Mouse (Mus musculus) liver, embryonic 16.5 days (tissue): ENCODE measurements around the gene Eif4g1. TPM values are rescaled to one million over a fixed set of nuclear protein-coding genes. Genes with fewer than 3 reads are reported as not detected.
A peak's percentile ranks its signal among the peaks of the same experiment; 100 is the strongest.

Experiments used
- ATAC-seq: fragments of 200-750 bp; cut with Nextera tagmentation; 2 replicates; pipeline ENCODE4 v1.8.0; 2017; ENCODE audit warnings: low read depth, mild to moderate bottlenecking, moderate number of reproducible peaks, moderate library complexity
- H3K27ac ChIP-seq: fragments of 300-500 bp; sonication (generic); 2 replicates; pipeline ENCODE4 v1.5.1; 2014; ENCODE audit warnings: mild to moderate bottlenecking, low read length
- H3K27me3 ChIP-seq: fragments of 300-500 bp; sonication (generic); 2 replicates; pipeline ENCODE4 v1.6.1; 2014; ENCODE audit warnings: low read depth, low read length, mixed read lengths; ENCODE audit not compliant: control insufficient read depth, insufficient read depth
- H3K36me3 ChIP-seq: fragments of 300-500 bp; sonication (generic); 2 replicates; pipeline ENCODE4 v1.6.1; 2014; ENCODE audit warnings: mild to moderate bottlenecking; ENCODE audit not compliant: control insufficient read depth, insufficient read depth
- H3K4me1 ChIP-seq: fragments of 300-500 bp; sonication (generic); 2 replicates; pipeline ENCODE4 v1.6.1; 2014; ENCODE audit warnings: low read depth, low read length, mixed read lengths; ENCODE audit not compliant: control insufficient read depth
- H3K4me2 ChIP-seq: fragments of 300-500 bp; sonication (generic); 2 replicates; pipeline ENCODE4 v1.6.1; 2014; ENCODE audit warnings: low read depth, low read length, mixed read lengths
- H3K4me3 ChIP-seq: fragments of 300-500 bp; sonication (generic); 2 replicates; pipeline ENCODE4 v1.5.1; 2014; ENCODE audit warnings: low read depth, mild to moderate bottlenecking, low read length
- H3K9ac ChIP-seq: fragments of 300-500 bp; sonication (generic); 2 replicates; pipeline ENCODE4 v1.6.1; 2014; ENCODE audit warnings: low read depth, low read length
- H3K9me3 ChIP-seq: fragments of 300-500 bp; sonication (generic); replicated peaks from 2 replicates; pipeline ENCODE4 v1.6.1; 2016; ENCODE audit warnings: low read length; ENCODE audit not compliant: control insufficient read depth
- WGBS: fragments of 180-500 bp; shearing (Covaris S2); extraction: QIAGEN DNeasy Blood & Tissue Kit; methylation state at CpG from one replicate; pipeline ENCODE4 v1.1.7; 2014; ENCODE audit not compliant: insufficient replicate concordance; 5-methylcytosine and 5-hydroxymethylcytosine counted together
- polyA plus RNA-seq: library from polyadenylated mRNA; unstranded; fragments of >200 nt; fragmentation: Nextera tagmentation; extraction: Ambion mirVana; gene quantifications from 2 replicates; pipeline ENCODE4 v1.2.1, GENCODE M21; 2015

Gene Eif4g1
- polyA plus RNA-seq, 1 experiment from 2014 or later = 89.4 TPM

DNA sequence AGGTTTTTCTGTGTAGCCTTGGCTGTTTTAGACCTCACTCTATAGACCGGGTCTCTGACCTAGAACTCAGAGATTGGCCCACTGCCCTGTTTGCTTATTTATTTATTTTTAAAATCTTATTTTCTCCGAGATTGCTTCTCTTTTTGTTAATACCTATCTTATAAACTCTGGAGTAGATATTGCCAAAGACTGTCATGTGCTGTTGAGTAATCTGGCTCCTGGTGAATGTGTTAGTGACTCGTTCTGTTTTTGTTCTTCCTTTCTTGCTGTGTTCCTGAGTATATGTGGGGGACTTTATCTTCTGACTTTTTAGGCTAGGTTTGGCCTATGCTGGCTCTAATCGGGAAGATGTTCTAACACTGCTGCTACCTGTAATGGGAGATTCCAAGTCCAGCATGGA lies 10.5 kb upstream of the Eif4g1 start:
- H3K9ac ChIP-seq = no peak overlapping the region
- peaks cover 63% of the 10 kb centered on the region for H3K36me3 ChIP-seq
- ATAC-seq = no peak
- H3K4me1 ChIP-seq = peaks cover 6% of the 10 kb centered on the region
- H3K27me3 ChIP-seq = no peaks in the 10 kb centered on the region
- H3K27ac ChIP-seq = no peak overlapping the region
- no peak overlapping the region for H3K4me2 ChIP-seq
- 76% methylated on average over 4 of the region's 4 CpGs for WGBS
- no peaks in the 10 kb centered on the region for H3K9me3 ChIP-seq
- H3K4me3 ChIP-seq = no peak overlapping the region

DNA sequence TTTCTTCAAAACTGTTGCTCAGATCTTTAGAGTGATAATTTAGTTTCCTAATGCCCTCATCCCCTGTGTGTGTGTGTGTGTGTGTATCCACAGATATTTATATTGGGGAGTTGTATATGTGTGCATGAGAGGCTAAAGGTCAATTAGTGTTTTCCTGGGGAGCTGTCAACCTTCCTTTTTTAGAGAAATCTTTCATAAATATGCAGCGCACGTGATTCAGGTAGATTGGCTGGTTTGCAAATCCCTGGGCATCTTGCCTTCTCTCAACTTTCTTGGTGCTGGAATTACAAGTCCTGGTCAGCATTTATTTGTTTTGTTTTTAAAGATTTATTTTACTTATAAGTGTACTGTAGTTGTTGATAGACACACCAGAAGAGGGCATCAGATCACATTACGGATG lies 2.2 kb downstream of the Eif4g1 start:
- Histone ChIP-seq H3K27me3 (no peaks in the 10 kb centered on the region), H3K4me1 (peaks cover 23% of the 10 kb centered on the region), H3K9me3 (no peaks in the 10 kb centered on the region), H3K27ac (no peak overlapping the region), H3K4me2 (no peak overlapping the region), H3K9ac (no peak overlapping the region), H3K4me3 (no peak overlapping the region), H3K36me3 (peaks cover 1% of the 10 kb centered on the region)
- WGBS = 83% methylated on average over 3 of the region's 3 CpGs
- ATAC-seq = no peak

DNA sequence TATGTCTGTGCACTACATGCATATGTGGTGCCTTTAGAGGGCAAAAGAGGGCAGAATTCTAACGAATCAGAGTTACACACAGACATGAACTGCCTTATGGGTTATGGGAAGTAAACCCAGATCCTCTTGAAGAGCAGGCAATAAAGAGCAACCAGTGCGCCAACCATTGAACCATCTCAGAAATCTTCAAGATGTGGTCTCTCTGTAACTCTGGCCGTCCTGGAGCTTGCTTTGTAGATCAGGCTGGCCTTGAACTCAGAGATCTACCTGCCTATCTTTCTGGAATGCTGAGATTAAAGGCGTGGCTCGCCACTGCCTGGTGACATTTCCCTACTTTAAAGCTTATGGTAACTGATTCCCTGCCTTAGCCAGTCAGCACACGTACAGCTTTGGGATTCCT lies 3.8 kb downstream of the Eif4g1 start:
- peaks cover 14% of the 10 kb centered on the region for H3K36me3 ChIP-seq
- peak overlapping the region; percentile 85 for H3K4me2 ChIP-seq
- no peak for ATAC-seq
- H3K4me1 ChIP-seq = peaks cover 30% of the 10 kb centered on the region
- H3K27me3 ChIP-seq = no peaks in the 10 kb centered on the region
- H3K9ac ChIP-seq = no peak overlapping the region
- no peak overlapping the region; the same call in 1 of the 2 replicates for H3K4me3 ChIP-seq
- H3K27ac ChIP-seq = peak overlapping the region; percentile 13
- WGBS = 14% methylated on average over 6 of the region's 6 CpGs
- no peaks in the 10 kb centered on the region for H3K9me3 ChIP-seq

DNA sequence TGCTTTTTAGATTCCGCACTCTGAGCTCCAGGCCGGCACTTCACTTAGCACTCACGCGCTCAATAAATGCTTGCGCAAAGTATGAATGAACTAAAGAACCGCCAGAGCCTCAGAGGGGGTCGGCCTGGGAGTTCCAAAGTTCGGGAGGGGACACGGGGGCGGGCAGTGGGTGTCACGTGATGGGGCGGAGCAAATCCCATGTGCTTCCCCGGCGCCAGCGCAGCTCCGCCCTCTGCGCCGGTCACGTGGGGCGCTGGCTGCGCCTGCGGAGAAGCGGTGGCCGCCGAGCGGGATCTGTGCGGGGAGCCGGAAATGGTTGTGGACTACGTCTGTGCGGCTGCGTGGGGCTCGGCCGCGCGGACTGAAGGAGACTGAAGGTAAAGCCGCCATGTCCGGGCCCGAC lies 4.4 kb downstream of the Eif4g1 start:
- ATAC-seq = peak; percentile 80

DNA sequence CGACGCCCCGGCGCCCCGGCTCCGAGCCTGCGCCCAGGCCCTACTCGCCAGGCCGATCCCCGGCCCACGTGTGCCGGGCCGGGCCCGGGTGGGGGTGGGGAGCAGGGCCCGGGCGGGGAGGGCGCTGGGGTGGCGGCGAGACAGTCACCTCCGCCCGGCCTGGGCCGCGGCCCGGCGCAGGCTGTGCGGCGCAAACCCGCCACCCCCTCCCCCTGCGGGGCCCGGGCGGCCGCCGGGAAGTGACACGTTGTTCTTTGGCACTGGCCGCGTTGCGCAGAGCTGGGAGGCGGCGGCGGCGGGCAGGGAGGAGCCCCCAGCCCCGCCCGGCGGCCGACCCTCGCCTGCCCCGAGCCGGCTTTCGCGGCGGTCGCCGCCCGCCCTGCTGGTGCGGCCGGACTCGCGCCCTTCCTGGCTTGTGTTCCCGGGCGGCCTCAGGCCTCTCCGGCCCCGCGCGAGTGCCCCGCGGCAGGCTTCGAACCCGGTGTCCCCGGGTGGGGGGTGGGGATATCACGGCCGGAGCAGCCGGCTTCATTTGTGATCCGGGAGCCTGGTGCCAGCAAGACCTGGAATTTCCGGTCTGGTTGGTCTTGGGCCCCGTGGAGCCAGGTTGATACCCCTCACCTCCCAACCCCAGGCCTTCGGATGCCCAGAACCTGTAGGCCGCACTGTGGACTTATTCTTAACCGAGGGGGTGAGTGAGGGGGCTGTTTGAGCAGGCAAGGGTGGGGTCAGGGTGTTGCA lies 5.0 kb downstream of the Eif4g1 start:
- H3K9ac ChIP-seq = peak overlapping the region; percentile 92
- 0% methylated on average over 58 of the region's 78 CpGs for WGBS
- H3K27me3 ChIP-seq = no peaks in the 10 kb centered on the region
- H3K9me3 ChIP-seq = no peaks in the 10 kb centered on the region
- H3K36me3 ChIP-seq = peaks cover 26% of the 10 kb centered on the region
- H3K4me2 ChIP-seq = peak overlapping the region; percentile 85
- peak overlapping the region; percentile 93 for H3K4me3 ChIP-seq
- H3K4me1 ChIP-seq = peaks cover 42% of the 10 kb centered on the region
- peak; percentile 63 for ATAC-seq
- H3K27ac ChIP-seq = peak overlapping the region; percentile 92

More for the DNA sequence above, 4.4 kb downstream of the Eif4g1 start:
- Histone ChIP-seq H3K4me2 (peak overlapping the region; percentile 85), H3K36me3 (peaks cover 20% of the 10 kb centered on the region), H3K9ac (peak overlapping the region; percentile 92), H3K27me3 (no peaks in the 10 kb centered on the region), H3K4me3 (peak overlapping the region; percentile 93), H3K27ac (peak overlapping the region; percentile 92), H3K9me3 (no peaks in the 10 kb centered on the region), H3K4me1 (peaks cover 36% of the 10 kb centered on the region)
- WGBS = under 1% methylated on average over 38 of the region's 38 CpGs

DNA sequence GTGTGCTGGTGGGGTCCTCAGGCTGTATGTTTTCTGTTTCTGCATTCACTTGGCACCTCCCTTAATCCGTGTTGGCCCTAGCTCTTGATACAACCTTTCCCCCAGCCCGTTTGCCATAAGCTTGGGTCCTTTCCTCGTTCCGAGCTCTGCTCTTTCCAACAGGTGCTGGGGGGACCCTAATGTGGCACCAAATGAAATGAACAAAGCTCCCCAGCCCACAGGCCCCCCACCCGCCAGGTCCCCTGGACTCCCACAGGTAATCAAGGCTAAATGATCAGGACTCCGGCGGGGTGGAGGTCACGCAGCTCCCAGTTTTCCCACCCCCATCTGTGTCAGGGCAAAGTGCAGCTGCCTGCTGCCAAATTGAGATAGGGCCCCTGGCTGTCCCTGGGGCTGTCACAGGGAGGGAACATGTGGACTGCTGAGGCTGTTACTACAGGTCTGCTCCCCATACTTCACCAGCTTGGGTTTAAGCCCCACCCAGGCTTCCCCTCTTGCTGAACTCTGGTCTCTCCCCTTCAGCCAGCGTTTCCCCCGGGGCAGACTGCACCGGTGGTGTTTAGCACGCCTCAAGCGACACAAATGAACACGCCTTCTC lies 5.7 kb downstream of the Eif4g1 start:
- 2% methylated on average over 14 of the region's 14 CpGs for WGBS
- Histone ChIP-seq H3K4me3 (peak overlapping the region; percentile 93), H3K4me2 (peak overlapping the region; percentile 85), H3K9me3 (no peaks in the 10 kb centered on the region), H3K4me1 (peaks cover 49% of the 10 kb centered on the region), H3K27ac (peak overlapping the region; percentile 92), H3K36me3 (peaks cover 32% of the 10 kb centered on the region), H3K9ac (peak overlapping the region; percentile 92), H3K27me3 (no peaks in the 10 kb centered on the region)
- ATAC-seq = peak; percentile 73

DNA sequence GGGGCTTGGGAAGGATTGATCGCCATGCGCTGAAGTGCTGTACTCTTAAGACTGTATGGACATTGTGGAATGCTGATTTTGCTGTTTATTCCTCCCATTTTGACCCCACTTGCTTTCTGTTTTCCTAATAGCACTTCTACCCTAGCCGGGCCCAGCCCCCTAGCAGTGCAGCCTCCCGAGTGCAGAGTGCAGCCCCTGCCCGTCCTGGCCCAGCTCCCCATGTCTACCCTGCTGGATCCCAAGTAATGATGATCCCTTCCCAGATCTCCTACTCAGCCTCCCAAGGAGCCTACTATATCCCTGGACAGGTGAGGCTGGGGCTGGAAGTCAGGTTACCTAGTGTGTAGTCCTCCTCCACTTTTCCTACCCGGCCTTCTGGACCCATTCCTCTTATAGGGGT lies 7.1 kb downstream of the Eif4g1 start:
- Histone ChIP-seq H3K27ac (0 out of 2 replicates have a peak overlapping the region, but pooled peaks have one; percentile 17), H3K9me3 (no peaks in the 10 kb centered on the region), H3K4me2 (peak overlapping the region; percentile 85), H3K9ac (0 out of 2 replicates have a peak overlapping the region, but pooled peaks have one; percentile 16), H3K27me3 (no peaks in the 10 kb centered on the region), H3K36me3 (peaks cover 45% of the 10 kb centered on the region), H3K4me1 (peaks cover 49% of the 10 kb centered on the region), H3K4me3 (peak overlapping the region; percentile 93)
- ATAC-seq = no peak
- WGBS = 84% methylated on average over 6 of the region's 6 CpGs

DNA sequence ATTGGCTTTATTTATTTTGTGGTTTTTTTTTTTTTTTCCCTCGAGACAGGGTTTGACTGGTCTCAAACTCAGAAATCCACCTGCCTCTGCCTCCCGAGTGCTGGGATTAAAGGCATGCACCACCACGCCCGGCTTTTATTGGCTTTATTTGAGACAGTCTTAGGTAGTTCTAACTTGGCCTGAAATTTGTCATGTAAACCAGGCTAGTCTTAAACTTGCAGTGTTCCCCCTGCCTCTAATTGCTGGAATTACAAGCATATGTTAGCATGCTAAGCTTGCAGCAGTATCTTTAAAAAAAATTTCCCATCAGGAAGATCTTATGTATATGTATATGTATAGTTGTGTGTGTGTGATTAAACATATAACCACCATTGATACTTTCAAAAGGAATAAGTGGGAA lies 8.6 kb downstream of the Eif4g1 start:
- Histone ChIP-seq H3K4me2 (no peak overlapping the region), H3K4me1 (peaks cover 49% of the 10 kb centered on the region), H3K4me3 (no peak overlapping the region), H3K27ac (no peak overlapping the region), H3K27me3 (no peaks in the 10 kb centered on the region), H3K36me3 (peaks cover 58% of the 10 kb centered on the region), H3K9ac (no peak overlapping the region), H3K9me3 (no peaks in the 10 kb centered on the region)
- no peak for ATAC-seq
- 74% methylated on average over 4 of the region's 4 CpGs for WGBS

DNA sequence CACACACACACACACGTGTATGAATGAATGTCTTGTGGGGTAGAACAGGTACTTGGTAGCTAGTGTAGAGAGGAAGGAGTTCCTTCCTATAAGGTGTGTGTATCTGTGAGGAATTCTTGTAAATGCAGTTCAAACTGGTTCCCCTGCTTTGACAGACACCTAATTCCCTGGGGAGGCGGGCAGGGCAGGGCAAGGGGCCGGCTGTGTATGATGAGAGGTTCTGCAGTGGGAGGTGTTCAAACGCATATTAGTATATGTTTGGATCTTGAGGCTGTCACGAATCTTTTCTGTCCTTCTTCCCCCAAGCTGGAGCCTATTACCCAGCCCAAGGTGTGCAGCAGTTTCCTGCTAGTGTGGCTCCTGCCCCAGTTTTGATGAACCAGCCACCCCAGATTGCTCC lies 9.3 kb downstream of the Eif4g1 start:
- Histone ChIP-seq H3K4me3 (no peak overlapping the region), H3K36me3 (peaks cover 64% of the 10 kb centered on the region), H3K4me1 (peaks cover 44% of the 10 kb centered on the region), H3K9me3 (no peaks in the 10 kb centered on the region), H3K9ac (0 out of 2 replicates have a peak overlapping the region, but pooled peaks have one; percentile 8), H3K27me3 (no peaks in the 10 kb centered on the region), H3K27ac (peak overlapping the region; percentile 25; the same call in 1 of the 2 replicates), H3K4me2 (no peak overlapping the region)
- WGBS = 79% methylated on average over 5 of the region's 5 CpGs
- ATAC-seq = no peak
